Mouse (Mus musculus): ENCODE measurements around the gene Sbf2.
"Not testable (repeated sequence)": the region's sequence is repeated elsewhere in the genome, so short reads cannot be mapped to it uniquely, and the experiment has no call there.

Gene Sbf2

DNA sequence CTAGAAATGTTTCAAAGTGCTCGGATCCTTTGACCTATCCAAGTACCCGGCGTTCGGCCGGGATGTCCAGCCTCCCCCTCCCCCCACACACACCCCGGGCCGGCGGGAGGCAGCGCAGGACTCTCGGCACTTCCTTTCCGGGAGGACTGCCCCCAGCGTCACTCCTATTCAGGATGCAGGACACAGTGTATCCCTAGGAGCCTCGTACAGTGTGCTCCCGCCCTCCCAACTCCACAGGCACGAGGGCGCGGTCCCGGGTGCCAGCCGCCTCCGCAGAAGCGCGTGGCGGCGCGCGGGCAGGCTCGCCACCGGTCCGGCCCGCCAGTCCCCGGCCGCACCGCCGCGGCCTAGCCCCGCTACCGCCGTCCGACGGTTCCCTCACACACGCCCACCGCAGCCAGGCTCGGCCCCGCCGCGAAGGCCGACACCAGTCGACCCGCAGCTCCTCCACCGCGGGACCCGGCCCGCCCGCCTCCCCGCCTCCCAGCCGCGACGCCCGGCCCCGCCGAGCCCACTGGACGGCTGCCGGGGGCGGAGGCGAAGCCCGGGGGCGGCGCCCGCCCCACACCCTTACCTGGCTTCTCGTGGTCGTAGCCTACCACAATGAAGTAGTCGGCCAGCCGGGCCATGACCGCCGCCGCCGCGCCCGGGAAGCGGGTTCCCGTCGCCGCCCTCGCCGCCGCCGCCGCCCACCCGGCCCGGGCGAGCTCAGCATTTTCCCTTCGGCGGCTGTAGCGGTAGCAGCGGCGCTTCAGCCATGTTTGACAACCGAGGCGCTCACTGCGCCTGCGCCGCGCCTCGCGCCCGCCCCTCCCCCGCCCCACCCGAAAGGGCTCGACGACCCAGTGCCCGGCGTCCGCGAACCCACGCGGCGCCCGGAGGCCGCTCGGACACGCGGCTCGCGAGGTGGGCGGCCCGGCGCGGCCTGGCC is at the start of gene Sbf2:
TSS of gene Sbf2 (minus strand) at position 790 of the 931 bp plus-strand sequence.
- peak; percentile 70 for DNase-seq (ENCODE audit: low spot score)

DNA sequence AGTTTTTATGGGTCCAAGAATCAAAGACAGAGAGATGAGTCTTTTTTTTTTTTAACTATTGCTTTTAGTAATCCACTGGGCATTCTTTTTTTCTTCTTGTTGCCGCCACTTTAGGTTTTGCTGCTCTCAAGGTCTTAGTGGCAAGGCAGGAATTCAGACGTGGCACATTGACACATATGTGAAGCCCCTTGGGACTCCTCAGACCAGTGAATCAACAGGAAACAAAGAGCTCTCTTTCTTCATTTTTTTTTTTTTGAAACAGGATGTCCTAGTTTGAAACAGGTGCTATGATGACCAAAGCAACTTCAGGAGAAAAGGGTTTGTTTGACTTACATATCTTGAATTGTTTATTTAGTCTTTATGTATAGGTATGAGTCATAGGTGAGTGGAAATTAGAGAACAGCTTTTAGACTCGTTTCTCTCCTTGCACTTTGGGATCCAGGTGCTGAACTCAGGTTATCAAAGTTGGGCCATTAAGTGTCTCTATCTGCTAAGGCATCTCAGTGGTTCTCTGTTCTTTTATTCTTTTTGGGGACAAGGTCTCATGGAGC is 43.7 kb upstream of the Sbf2 start:
- DNase-seq (ENCODE audit: low spot score), result no peak

DNA sequence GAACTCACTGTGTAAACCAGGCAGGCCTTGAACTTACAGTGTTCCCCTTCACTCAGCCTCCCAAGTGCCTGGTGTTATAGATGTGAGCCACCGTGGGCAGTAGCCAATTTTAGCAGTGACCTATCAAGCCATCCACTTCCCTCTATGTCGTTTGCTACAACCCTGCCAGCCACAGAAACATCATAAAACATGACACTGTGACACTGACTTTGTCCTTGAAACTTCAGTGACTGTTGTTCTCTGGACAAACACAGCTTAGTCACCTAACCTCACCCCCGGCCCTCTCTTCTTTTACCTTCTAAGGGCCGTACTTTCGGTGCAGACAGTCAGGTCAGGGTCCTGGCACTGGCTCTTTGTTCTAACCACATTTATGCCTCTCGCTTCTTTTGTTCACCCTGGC is 41.2 kb upstream of the Sbf2 start:
- DNase-seq (ENCODE audit: low spot score), result no peak

DNA sequence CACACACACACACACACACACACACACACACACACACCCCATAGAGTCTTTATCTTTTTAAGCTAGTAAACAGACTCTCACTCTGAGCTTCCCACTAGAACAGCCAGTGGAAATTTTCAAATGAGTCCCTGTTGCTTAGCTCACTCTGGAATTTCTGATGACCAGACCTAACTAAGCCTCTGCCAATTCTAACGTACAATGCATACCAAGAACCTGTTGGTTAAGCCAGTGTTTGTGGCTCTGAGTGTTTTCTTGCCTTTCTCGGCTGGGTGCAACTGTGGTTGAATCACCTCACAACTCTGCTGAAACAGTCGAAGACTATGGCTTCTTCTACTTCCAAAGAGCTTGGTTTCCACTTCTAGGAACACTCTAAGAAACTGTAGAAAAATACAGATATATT is 40.5 kb upstream of the Sbf2 start:
- no peak for DNase-seq (ENCODE audit: low spot score)

DNA sequence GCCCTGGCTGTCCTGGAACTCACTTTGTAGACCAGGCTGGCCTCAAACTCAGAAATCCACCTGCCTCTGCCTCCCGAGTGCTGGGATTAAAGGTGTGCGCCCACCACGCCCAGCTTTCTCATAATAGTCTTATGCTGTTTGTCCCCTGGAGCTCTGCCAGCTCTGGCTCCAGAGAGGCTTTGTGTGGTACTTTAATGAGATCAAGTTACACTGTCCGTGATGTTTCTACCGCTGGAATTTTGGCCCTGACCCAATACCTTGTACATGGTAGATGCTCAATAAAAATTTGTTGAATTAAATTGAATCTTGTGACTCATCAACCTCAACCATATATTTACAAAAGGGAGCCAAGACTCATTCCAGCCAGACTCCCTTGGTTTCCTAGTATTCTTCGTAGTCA is 36.4 kb upstream of the Sbf2 start:
- no peak for DNase-seq (ENCODE audit: low spot score)

DNA sequence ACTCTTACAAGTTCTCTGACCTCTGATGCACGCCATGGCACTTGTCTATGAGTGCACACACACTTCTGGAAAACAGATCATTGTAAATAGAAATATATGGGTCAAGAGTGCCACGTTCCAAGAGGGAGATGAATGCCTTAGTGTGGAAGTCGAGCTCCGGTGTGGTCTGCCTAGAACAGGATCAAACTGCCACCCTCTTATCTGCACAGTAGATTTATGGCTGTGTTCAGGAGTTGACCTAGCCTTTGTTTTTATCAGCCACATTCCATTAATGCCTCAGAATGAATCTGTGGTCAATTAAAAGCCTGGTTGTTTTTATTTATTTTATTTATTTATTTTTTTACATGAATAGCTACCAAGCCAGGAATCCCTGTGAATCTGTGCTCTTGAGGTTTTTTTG is 35.8 kb upstream of the Sbf2 start:
- DNase-seq (ENCODE audit: low spot score), result no peak

DNA sequence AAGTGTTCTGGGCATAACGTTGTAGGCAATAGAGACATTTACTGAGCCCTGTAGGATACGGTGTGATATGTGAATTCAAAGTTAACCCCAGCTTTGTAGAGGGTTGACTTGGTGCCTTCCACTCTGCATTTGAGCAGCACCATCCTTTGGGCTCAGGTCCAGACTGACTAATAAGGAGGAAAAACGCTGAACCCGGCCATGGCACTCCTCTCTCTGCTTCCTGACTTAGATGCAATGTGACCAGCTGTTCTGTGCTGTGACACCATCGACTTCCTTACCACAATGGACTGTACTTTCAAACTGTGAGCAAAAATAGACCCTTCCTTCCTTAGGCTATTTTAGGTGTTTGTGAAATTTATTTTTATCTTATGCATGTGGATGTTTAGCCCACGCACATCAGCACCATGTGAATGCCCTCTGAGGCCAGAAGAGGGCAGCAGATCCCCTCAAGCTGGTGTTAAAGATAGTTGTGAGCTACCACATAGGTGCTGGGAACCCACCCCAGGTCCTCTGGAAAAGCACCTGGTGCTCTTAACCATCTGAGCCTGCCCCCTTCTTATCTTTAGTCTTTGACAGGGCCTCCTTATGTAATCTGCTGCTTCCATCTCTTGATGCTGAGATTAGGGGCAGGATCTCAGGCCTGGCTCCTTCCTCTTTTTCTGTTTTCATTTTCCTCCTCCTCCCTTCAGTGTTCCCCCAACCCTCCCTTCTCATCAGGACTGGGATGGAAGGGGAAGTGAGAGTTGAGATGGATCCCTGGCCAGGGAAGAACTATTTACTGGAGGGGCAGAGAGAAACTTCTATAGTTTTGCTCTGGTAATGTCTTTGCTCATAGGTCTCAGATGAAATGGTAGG is 34.6 kb upstream of the Sbf2 start:
- DNase-seq (ENCODE audit: low spot score), result no peak

DNA sequence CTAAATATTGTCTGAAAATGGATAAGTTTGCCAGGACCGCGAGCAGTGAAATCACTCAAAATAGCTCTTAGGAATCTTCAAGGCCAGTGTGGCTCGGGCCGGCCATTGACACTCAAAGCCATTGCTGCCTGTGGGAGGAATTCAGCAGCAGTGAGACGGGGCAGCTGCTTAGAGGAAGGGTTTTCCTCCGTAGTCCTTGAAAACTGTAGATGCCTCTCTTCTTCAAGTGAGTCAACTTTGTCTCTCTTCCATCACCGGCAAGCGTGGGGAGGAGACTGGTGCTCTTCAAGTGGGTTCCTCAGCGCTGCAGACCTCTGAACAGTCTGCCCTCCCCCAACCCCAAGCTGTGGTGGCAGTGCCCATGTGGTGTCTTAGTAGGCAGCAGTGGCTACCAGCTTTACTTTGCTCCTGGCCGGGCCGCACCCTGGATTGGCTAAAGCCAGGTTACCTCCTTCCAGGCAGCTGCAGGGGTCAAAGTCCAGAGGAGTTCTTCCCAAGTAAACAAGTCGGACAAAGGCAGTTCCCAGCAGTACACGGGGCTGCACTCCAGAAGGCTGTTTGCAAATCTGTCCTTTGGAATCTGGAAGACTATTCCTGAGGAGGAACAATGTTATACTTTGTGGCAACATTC is 33.8 kb upstream of the Sbf2 start:
- DNase-seq (ENCODE audit: low spot score), result no peak

DNA sequence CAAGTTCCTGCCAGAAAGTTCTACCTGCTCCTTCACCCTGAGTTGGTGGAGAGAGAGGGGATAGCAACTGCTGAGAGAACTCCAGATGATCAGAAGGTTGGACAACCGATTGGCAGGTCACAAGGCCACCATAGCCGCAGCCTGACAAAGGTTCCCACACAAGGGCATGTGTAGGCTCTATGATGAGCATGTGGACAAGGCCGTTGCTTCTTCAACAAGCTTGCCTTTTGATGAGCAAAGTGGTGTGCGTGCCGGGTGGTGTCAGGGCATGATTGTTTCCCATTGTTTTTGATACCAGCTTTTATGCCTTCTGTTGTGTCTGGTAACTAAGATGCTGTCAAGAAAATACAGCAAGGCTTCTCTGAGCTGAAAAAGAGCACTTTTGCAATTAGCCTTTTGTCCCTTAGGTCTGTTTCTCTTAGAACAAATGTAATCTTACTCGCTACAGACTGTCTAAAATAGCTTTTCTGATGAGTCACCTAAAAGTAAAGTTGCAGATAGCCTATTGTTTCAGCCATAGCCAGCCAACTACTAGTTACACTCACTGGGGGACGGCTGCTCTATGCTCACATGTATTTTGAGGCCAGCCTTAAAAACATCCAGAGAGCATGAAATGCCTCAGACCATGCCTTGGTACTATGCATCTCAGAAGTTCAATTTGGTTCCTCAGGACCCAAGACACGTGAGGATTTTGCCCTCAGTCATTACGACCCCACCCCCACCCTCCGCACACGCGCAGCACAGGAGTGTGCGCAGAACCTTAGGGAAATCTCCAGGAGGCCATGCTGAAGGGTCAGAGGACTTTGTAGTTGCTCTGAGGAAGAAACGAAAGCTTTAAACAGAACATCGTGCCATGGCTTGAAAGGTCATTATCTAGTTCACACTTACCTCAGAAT is 33.1 kb upstream of the Sbf2 start:
- DNase-seq (ENCODE audit: low spot score), result no peak

DNA sequence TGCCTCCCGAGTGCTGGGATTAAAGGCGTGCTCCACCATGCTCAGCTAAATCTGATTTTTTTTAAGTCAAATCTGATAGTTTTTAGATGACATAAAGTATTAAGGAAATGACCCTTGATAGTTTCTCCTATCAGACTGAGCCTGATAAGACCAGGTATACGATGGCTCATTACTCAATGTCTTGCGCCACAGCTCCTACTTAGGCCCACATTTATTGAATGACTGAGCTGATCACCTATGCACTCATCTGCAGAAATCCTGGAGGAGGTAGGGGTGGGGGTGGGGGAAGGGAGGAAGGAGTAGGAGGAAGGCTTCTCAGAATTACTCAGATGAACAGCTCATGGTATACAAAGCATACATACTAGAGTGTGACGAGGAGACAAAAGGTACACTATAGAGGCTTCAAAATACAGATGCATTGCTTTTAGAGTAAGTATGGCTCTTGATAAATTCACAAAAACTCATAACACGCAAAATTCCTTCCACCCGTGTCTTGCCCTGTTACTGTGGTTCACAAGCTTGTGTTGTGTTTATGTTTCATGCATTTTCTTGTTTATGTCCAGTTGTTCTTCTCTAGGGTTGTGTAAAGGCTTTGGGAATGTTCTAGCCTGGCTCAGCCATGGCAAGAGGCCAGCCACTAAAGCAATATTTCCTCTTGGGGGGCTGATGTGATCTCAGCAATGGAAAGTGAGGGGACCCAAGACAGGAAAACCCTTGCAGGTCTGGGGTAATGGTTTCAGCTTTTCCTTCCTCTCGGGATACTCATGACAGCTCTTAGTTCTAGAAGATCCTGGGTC is 32.1 kb upstream of the Sbf2 start:
- DNase-seq (ENCODE audit: low spot score), result no peak

DNA sequence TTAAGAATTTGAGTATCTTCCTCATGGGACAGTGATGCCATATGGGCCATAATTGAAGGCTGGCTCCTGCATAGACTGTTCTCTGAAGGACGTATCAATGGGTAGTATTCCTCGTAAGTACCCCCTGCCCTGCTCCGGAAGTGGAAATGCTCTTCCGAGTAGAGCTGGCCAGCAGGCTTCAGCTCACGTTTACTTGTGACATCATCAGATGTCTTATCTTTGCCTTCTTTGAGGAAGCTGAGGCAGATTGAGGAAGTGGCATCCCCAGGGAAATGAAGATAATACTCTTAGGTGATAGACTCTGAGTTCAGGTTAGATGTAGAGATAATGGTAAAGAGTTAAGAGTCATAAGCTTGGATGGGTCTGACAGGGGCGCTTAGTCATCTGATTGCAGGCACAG is 31.1 kb upstream of the Sbf2 start:
- no peak for DNase-seq (ENCODE audit: low spot score)

DNA sequence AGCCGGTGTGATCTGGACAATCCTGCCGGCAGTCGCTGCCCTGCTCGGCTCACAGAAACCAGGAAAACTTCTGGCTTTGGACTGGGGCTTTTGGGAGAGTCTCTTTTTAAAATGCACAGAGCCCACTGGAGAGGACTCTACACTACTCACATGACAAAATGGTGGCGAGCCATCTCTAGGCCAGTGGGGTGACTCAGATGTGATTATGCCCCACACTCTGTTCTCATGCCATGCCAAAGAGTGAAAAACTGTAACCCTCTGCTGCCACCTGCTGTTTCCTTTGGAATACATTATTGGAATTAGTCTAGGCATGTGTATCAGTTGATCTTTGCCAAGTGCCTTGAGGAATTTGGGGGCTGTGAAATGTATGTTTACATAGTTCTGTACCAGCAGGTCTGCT is 30.6 kb upstream of the Sbf2 start:
- DNase-seq (ENCODE audit: low spot score), result peak; percentile 76

DNA sequence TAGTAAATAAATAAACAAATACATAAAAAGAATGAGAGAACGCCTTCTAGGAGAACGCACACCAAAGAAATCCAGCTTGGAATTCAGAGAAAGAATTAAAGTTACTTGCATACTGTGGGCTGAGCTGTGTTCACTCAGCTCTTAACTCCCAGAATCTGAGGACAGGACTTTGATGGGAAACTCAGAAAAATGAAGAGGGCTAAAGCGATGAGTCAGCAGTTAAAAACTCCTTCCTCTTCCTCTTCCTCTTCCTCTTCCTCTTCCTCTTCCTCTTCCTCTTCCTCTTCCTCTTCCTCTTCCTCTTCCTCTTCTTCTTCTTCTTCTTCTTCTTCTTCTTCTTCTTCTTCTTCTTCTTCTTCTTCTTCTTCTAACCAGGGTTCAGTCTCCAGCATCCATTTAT is 25.2 kb upstream of the Sbf2 start:
- not testable (repeated sequence) for DNase-seq (ENCODE audit: low spot score)

DNA sequence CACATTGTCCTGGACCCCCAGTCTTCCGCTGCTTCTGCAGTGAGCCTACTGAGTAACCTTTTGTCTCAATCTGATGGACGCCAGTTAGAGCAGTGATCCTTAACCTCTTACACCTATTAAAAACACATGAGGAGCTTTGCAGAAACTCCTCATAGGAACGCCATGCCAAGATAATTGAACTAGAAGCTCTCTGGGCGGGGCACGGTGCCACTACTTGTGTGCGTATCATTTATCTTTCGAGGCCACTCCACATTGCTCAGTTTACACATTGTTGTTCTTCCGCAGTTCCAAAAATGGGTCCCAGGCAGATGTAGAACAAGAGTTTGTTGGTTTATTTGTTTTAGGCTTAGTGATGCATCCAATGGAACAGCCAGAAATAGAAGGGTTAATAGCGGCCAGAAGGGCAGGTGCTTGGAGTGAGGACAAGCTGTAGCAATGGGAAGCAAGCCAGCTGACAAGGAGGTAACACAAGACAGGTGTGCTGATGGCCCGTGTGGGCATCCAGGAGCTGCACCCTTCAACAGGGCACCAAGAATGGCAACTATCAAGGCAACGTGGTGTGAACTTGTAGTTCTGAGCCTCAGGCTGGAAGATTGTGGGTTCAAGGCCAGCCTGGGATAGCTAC is 24.7 kb upstream of the Sbf2 start:
- DNase-seq (ENCODE audit: low spot score), result no peak

DNA sequence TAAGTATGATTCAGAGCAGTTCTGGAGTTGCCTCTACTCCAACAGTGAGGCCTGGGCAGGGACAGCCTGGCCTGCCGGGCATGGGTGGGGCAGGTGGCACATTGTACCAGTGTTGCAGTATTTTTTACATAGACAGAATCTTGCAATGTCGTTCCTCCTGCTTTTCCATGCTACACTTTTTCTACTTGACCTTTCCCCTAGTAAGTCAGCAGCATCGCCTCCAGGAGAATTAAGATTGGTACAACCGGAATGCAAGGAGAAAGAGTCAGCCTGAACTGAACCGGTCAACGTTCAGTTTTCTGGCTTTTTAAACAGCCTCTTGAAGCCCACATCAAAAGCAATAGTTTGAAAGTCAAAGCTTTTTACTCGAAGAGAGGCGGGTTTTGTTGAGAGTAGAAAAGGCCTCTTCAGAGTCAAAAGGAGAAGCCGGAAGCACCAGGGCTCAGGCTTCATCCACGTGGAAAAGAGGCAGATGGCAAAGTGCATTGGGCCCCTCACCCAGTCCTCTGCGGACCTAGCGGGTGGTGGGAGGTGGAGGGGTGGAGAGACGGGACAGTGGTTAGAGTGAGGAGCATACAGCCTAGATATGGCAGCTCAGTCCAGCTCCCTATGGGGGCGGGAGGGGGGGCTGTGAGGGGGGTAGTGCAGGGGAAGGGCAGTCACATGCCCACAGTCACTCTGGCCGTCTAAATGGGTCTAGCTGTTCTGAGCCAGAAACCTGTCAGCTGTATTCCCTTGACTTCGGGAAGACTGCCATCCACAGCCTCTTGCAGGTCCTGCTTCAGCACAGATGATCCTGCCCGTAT is 23.8 kb upstream of the Sbf2 start:
- DNase-seq (ENCODE audit: low spot score), result no peak

DNA sequence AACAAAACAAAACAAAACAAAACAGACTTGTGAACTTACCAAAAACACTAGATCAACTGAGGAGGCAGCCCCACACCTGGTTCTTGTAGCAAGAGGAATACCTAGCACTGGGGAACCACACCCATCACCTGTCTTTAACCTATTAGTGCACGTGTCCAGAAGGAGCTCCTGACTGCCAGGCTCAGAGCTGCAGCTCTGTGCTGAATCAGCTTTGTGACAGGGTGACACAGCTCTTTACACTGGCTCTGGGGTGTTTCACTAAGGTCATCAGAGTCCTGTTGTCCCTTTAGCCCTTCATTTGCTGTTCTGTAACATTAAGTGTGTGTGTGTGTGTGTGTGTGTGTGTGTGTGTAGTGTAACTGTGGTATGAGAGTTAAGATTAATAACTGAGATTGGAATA is 21.8 kb upstream of the Sbf2 start:
- DNase-seq (ENCODE audit: low spot score), result no peak

DNA sequence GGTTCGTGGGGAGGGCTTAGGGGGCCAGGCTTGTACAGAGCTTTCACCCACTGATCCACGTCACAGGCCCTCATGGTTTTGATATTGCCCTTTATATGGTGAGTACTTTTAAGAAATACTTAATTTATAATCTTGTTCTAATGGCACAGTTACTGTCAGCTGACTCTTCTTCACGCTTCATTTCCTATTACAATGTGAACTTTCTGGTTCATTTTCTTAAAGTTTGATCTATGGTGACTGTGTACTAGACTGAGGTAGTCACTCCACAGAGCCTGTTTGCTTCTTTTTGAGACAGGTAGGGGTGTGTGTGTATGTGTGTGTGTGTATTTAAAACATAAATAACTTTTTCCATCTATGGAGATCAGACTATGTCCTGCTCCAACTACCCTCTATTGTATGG is 21.2 kb upstream of the Sbf2 start:
- DNase-seq (ENCODE audit: low spot score), result no peak

DNA sequence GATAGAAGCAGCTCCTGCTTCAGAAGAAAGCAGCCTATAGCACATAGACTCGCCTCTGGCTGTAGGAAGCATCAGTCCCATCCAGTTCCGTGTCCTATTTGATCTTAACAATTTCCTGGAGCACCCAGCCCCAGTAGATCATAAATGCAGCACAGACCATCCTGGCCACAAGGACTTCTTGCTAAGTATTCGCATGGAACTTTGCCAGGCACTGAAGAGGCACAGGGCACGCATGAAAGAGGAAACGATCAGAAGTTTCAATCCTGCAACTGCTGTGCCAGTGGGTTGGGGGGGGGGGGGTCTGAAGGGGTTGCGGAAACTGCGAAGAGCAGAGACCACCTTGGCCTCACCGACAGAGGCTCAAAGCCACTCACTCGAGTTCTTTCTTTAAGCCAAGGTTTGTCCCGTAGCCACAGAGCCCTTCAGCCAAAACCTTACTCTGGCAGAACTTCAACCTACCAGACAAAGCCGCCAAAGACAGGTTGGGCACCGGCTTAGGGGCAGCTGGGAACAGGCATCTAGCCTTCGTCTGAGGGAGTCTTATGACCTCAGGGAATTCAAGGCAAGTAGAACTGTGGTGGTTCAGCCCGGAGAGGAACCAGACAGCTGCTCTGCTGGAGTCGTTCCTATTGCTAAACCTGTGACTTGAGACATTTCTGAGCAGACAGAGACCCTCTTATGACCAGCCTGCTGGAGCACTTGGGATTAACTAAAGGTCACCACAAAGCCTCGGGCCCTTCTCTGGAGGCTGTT is 16.6 kb upstream of the Sbf2 start:
- no peak for DNase-seq (ENCODE audit: low spot score)

Measured in layer of hippocampus, adult 11-12 months (tissue).